Mouse (Mus musculus): ENCODE results near the gene Chdh.

GRCm38 (mm10) chr14:30041836-30042235 is 33.0 kb downstream of the Chdh start:
- TF ChIP-seq POLR2A (IDR thresholded peaks at IDR 0.05; ENCODE audit: low read depth, low read length) (no peak), CTCF (IDR thresholded peaks at IDR 0.05; ENCODE audit: extremely low read depth, insufficient read depth, insufficient read length, insufficient replicate concordance) (no peak)
